Mouse (Mus musculus) left cerebral cortex, adult 18-20 months (tissue): ENCODE measurements around the gene Nectin4. TPM values are rescaled to one million over a fixed set of nuclear protein-coding genes. Genes with fewer than 3 reads are reported as not detected.
"Not testable (repeated sequence)": the region's sequence is repeated elsewhere in the genome, so short reads cannot be mapped to it uniquely, and the experiment has no call there.

Experiments used
- DNase-seq, 2 experiments: peaks; one replicate each; pipeline ENCODE4 v3.0.0; 2021 to 2022; ENCODE audit warnings: low spot score in 2 of 2, mixed read lengths in 1 of 2
- long read RNA-seq, 2 experiments: library from polyadenylated mRNA; stranded (forward); transcript quantifications; one replicate each; pipeline ENCODE4 v2.0.0; 2021
- total RNA-seq, 2 experiments: library from RNA; stranded (reverse); gene quantifications; 2 replicates each; pipeline ENCODE4 v1.2.3; 2021

The Nectin4 gene
- total RNA-seq: 1 to 10 TPM; 3.6 to 4.7 TPM
- long read RNA-seq, experiment 1, partial matches to known transcripts: 6 of 7 reads
- long read RNA-seq, experiment 1, other reads (novel, unspliced or antisense): 1 of 7 reads
- long read RNA-seq, experiment 2, partial matches to known transcripts: 10 of 11 reads
- long read RNA-seq, experiment 2, other reads (novel, unspliced or antisense): 1 of 11 reads

GRCm38 (mm10) chr1:171369845-171370556 is at the start of gene Nectin4:
Nectin4 (plus strand) TSS chr1:171370099.
- DNase-seq: no peak

- no peak for DNase-seq
Observed at GRCm38 (mm10) chr1:171320151-171320550, 49.7 kb upstream of the Nectin4 start.

- no peak for DNase-seq
Observed at GRCm38 (mm10) chr1:171321415-171321814, 48.5 kb upstream of the Nectin4 start.

GRCm38 (mm10) chr1:171322012-171322411 is 47.9 kb upstream of the Nectin4 start:
- no peak for DNase-seq

GRCm38 (mm10) chr1:171325571-171325970 is 44.3 kb upstream of the Nectin4 start:
- DNase-seq: no peak

- not testable (repeated sequence) for DNase-seq
Observed at GRCm38 (mm10) chr1:171326588-171326987, 43.3 kb upstream of the Nectin4 start.

- DNase-seq: no peak
Observed at GRCm38 (mm10) chr1:171328244-171328643, 41.7 kb upstream of the Nectin4 start.

- DNase-seq: peak; percentile 87 to 89
Observed at GRCm38 (mm10) chr1:171328839-171329432, 41.0 kb upstream of the Nectin4 start, which contains the start of gene Dedd. Dedd (plus strand) TSS chr1:171329145.

GRCm38 (mm10) chr1:171329433-171330215 is 40.3 kb upstream of the Nectin4 start:
- peak in 1 of 2 experiments; percentile 24 for DNase-seq

- no peak for DNase-seq
Observed at GRCm38 (mm10) chr1:171330216-171330560, 39.7 kb upstream of the Nectin4 start.

- DNase-seq: no peak
Observed at GRCm38 (mm10) chr1:171342262-171343207, 27.4 kb upstream of the Nectin4 start.

- no peak for DNase-seq
Observed at GRCm38 (mm10) chr1:171343922-171344677, 25.8 kb upstream of the Nectin4 start.

- no peak for DNase-seq
Observed at GRCm38 (mm10) chr1:171344715-171345114, 25.2 kb upstream of the Nectin4 start.

GRCm38 (mm10) chr1:171345225-171346094 is 24.4 kb upstream of the Nectin4 start, which contains the start of the genes Nit1 and Pfdn2:
Nit1 (minus strand) TSS chr1:171345646.
Pfdn2 (plus strand) TSS chr1:171345670.
- DNase-seq: peak; percentile 92 to 93

- DNase-seq: no peak
Observed at GRCm38 (mm10) chr1:171346095-171346450, 23.8 kb upstream of the Nectin4 start.

- DNase-seq: no peak
Observed at GRCm38 (mm10) chr1:171348665-171349064, 21.2 kb upstream of the Nectin4 start.

GRCm38 (mm10) chr1:171349210-171349609 is 20.7 kb upstream of the Nectin4 start:
- DNase-seq: no peak

- DNase-seq: no peak
Observed at GRCm38 (mm10) chr1:171355812-171356340, 14.0 kb upstream of the Nectin4 start.
